Mouse (Mus musculus) embryonic stem cell, embryonic (primary cell): ENCODE results near the gene Hoxb5.

Experiments used
- CTCF ChIA-PET, 4 experiments: fragments of 300-600 bp in 2 of 4; fragments of 350-600 bp in 2 of 4; sonication (Branson Sonifier 250); formaldehyde crosslinking; loops; one replicate each; lab custom pipeline; 2022; ENCODE audit warnings: inconsistent platforms in 2 of 4; lab: Charles Lee
- POLR2A ChIA-PET, 4 experiments: fragments of 300-600 bp in 2 of 4; fragments of 350-600 bp in 2 of 4; sonication (Branson Sonifier 250); formaldehyde crosslinking; loops; one replicate each; lab custom pipeline; 2022; ENCODE audit warnings: antibody characterized with exemption in 4 of 4, inconsistent platforms in 1 of 4; lab: Charles Lee

The Hoxb5 gene

GRCm38 (mm10) chr11:96314671-96315343 is 11.7 kb downstream of the Hoxb5 start:
- ChIA-PET CTCF (interaction anchor here in 2 of 4 experiments (0.7 to 1.8 kb wide), 4 partner anchors 10 to 124 kb away, joined by 3 to 7 read pairs (median 4); partner anchors contain the start of gene Hoxb5 (in 1 of the 2)), POLR2A (interaction anchor here in 3 of 4 experiments (0.6 to 3.3 kb wide), 6 partner anchors 9 to 220 kb away, joined by 3 to 9 read pairs (median 4); no protein-coding TSS in a partner anchor)

- CTCF ChIA-PET, result interaction anchor here in 2 of 4 experiments (0.8 to 1.8 kb wide), 4 partner anchors 9 to 124 kb away, joined by 3 to 5 read pairs (median 4); partner anchors contain the start of gene Hoxb5 (in 2 of the 2)
- POLR2A ChIA-PET, result interaction anchor here in 3 of 4 experiments (0.6 to 3.3 kb wide), 4 partner anchors 11 to 219 kb away, joined by 4 to 9 read pairs (median 4); no protein-coding TSS in a partner anchor
Observed at GRCm38 (mm10) chr11:96315344-96315681, 12.2 kb downstream of the Hoxb5 start.

- ChIA-PET POLR2A (interaction anchor here in 3 of 4 experiments (0.7 to 1.3 kb wide), 4 partner anchors 10 to 35 kb away, joined by 3 read pairs; no protein-coding TSS in a partner anchor), CTCF (interaction anchor here in 2 of 4 experiments (0.6 kb wide), 2 partner anchors 217 to 337 kb away, joined by 3 to 4 read pairs; no protein-coding TSS in a partner anchor)
Observed at GRCm38 (mm10) chr11:96316696-96317607, 13.8 kb downstream of the Hoxb5 start.

GRCm38 (mm10) chr11:96317608-96318367 is 14.7 kb downstream of the Hoxb5 start, which contains the start of gene Hoxb4:
TSS of gene Hoxb4 (plus strand) at chr11:96318267.
- CTCF ChIA-PET, result interaction anchor here in 2 of 4 experiments (0.6 to 0.7 kb wide), 2 partner anchors 15 to 216 kb away, joined by 3 read pairs; no protein-coding TSS in a partner anchor
- POLR2A ChIA-PET, result interaction anchor here in 1 of 4 experiments (1.0 kb wide), 1 partner anchor 14 kb away, joined by 3 read pairs; no protein-coding TSS in a partner anchor

- CTCF ChIA-PET, result no interaction called here
- POLR2A ChIA-PET, result interaction anchor here in 1 of 4 experiments (1.0 kb wide), 1 partner anchor 14 kb away, joined by 3 read pairs; no protein-coding TSS in a partner anchor
Observed at GRCm38 (mm10) chr11:96318368-96319070, 15.4 kb downstream of the Hoxb5 start.

- POLR2A ChIA-PET, result no interaction called here
- CTCF ChIA-PET, result interaction anchor here in 1 of 4 experiments (0.6 kb wide), 1 partner anchor 12 kb away, joined by 3 read pairs; no protein-coding TSS in a partner anchor
Observed at GRCm38 (mm10) chr11:96319071-96319902, 16.2 kb downstream of the Hoxb5 start.

GRCm38 (mm10) chr11:96319910-96320309 is 16.8 kb downstream of the Hoxb5 start:
- ChIA-PET POLR2A (no interaction called here), CTCF (interaction anchor here in 1 of 4 experiments (0.6 kb wide), 1 partner anchor 12 kb away, joined by 3 read pairs; no protein-coding TSS in a partner anchor)

- CTCF ChIA-PET, result interaction anchor here in 1 of 4 experiments (0.5 to 0.6 kb wide), 2 partner anchors 84 to 377 kb away, joined by 4 read pairs; no protein-coding TSS in a partner anchor
- POLR2A ChIA-PET, result no interaction called here
Observed at GRCm38 (mm10) chr11:96320688-96321087, 17.6 kb downstream of the Hoxb5 start.

- ChIA-PET CTCF (interaction anchor here in 3 of 4 experiments (0.6 to 1.1 kb wide), 4 partner anchors 10 to 240 kb away, joined by 3 to 5 read pairs (median 4); no protein-coding TSS in a partner anchor), POLR2A (interaction anchor here in 1 of 4 experiments (0.6 to 1.6 kb wide), 4 partner anchors 10 to 153 kb away, joined by 3 to 4 read pairs (median 3); no protein-coding TSS in a partner anchor)
Observed at GRCm38 (mm10) chr11:96321846-96322245, 18.7 kb downstream of the Hoxb5 start.

GRCm38 (mm10) chr11:96322738-96323137 is 19.6 kb downstream of the Hoxb5 start:
- ChIA-PET POLR2A (interaction anchor here in 2 of 4 experiments (0.7 to 1.6 kb wide), 4 partner anchors 9 to 64 kb away, joined by 3 to 4 read pairs (median 4); partner anchors contain the start of gene Hoxb5 (in 1 of the 2)), CTCF (interaction anchor here in 3 of 4 experiments (0.5 to 1.1 kb wide), 4 partner anchors 9 to 297 kb away, joined by 3 to 5 read pairs (median 4); no protein-coding TSS in a partner anchor)

GRCm38 (mm10) chr11:96323154-96323553 is 20.0 kb downstream of the Hoxb5 start, which contains the start of gene Hoxb3:
TSS of gene Hoxb3 (plus strand) at chr11:96323326.
- POLR2A ChIA-PET, result interaction anchor here in 2 of 4 experiments (0.7 to 1.6 kb wide), 3 partner anchors 9 to 29 kb away, joined by 3 to 4 read pairs (median 4); partner anchors contain the start of gene Hoxb5 (in 1 of the 2)

GRCm38 (mm10) chr11:96324125-96324524 is 21.0 kb downstream of the Hoxb5 start:
- ChIA-PET POLR2A (interaction anchor here in 1 of 4 experiments (0.7 to 1.3 kb wide), 3 partner anchors 10 to 320 kb away, joined by 3 to 4 read pairs (median 3); no protein-coding TSS in a partner anchor), CTCF (interaction anchor here in 3 of 4 experiments (0.5 to 2.0 kb wide), 6 partner anchors 9 to 862 kb away, joined by 3 to 9 read pairs (median 4); no protein-coding TSS in a partner anchor)

More at GRCm38 (mm10) chr11:96323154-96323553, 20.0 kb downstream of the Hoxb5 start, which contains the start of gene Hoxb3:
- CTCF ChIA-PET, result interaction anchor here in 1 of 4 experiments (0.5 kb wide), 1 partner anchor 296 kb away, joined by 4 read pairs; no protein-coding TSS in a partner anchor

- ChIA-PET CTCF (interaction anchor here (0.6 to 2.0 kb wide), 8 partner anchors 10 to 114 kb away, joined by 3 to 7 read pairs (median 5); no protein-coding TSS in a partner anchor), POLR2A (interaction anchor here in 1 of 4 experiments (0.6 to 0.9 kb wide), 3 partner anchors 9 to 111 kb away, joined by 4 to 7 read pairs (median 5); partner anchors contain the start of gene Hoxb5)
Observed at GRCm38 (mm10) chr11:96324965-96325364, 21.8 kb downstream of the Hoxb5 start.

GRCm38 (mm10) chr11:96325747-96326212 is 22.6 kb downstream of the Hoxb5 start:
- POLR2A ChIA-PET, result interaction anchor here in 2 of 4 experiments (0.5 to 1.9 kb wide), 3 partner anchors 11 to 24 kb away, joined by 4 to 6 read pairs (median 5); partner anchors contain the start of gene Hoxb2 (in 1 of the 2)
- CTCF ChIA-PET, result interaction anchor here in 2 of 4 experiments (0.6 to 2.0 kb wide), 2 partner anchors 31 to 47 kb away, joined by 5 to 7 read pairs; no protein-coding TSS in a partner anchor
